Mouse (Mus musculus): ENCODE measurements around the gene Metap1. TPM values are rescaled to one million over a fixed set of nuclear protein-coding genes. Genes with fewer than 3 reads are reported as not detected.

The Metap1 gene
- 65.1 and 68.0 TPM in 2 replicates for total RNA-seq (2014; fragmentation: Nextera tagmentation)
- total RNA-seq (2017): 79.2 and 80.2 TPM in 2 replicates

- ATAC-seq (replicated peaks; ENCODE audit: low FRiP score, low TSS enrichment, poor library complexity, severe bottlenecking): peak; percentile 96
Measured at GRCm38 (mm10) chr3:138489327-138490033, at the start of gene Metap1. Metap1 (minus strand) TSS chr3:138489515.

- no peak for ATAC-seq (replicated peaks; ENCODE audit: low FRiP score, low TSS enrichment, poor library complexity, severe bottlenecking)
Measured at GRCm38 (mm10) chr3:138536031-138536430, 46.7 kb upstream of the Metap1 start.

- ATAC-seq (replicated peaks; ENCODE audit: low FRiP score, low TSS enrichment, poor library complexity, severe bottlenecking): peak; percentile 36
Measured at GRCm38 (mm10) chr3:138532764-138533163, 43.4 kb upstream of the Metap1 start.

- no peak for ATAC-seq (replicated peaks; ENCODE audit: low FRiP score, low TSS enrichment, poor library complexity, severe bottlenecking)
Measured at GRCm38 (mm10) chr3:138531479-138532181, 42.3 kb upstream of the Metap1 start.

- 0 out of 2 replicates have a peak, but pooled peaks have one; percentile 26 for ATAC-seq (replicated peaks; ENCODE audit: low FRiP score, low TSS enrichment, poor library complexity, severe bottlenecking)
Measured at GRCm38 (mm10) chr3:138530578-138531478, 41.5 kb upstream of the Metap1 start.

GRCm38 (mm10) chr3:138528265-138528664 lies 39.0 kb upstream of the Metap1 start:
- ATAC-seq (replicated peaks; ENCODE audit: low FRiP score, low TSS enrichment, poor library complexity, severe bottlenecking): no peak

GRCm38 (mm10) chr3:138527667-138528231 lies 38.4 kb upstream of the Metap1 start:
- peak; percentile 23 for ATAC-seq (replicated peaks; ENCODE audit: low FRiP score, low TSS enrichment, poor library complexity, severe bottlenecking)

- peak; percentile 81 for ATAC-seq (replicated peaks; ENCODE audit: low FRiP score, low TSS enrichment, poor library complexity, severe bottlenecking)
Measured at GRCm38 (mm10) chr3:138526916-138527666, 37.8 kb upstream of the Metap1 start.

- ATAC-seq (replicated peaks; ENCODE audit: low FRiP score, low TSS enrichment, poor library complexity, severe bottlenecking): peak; percentile 34
Measured at GRCm38 (mm10) chr3:138526073-138526915, 37.0 kb upstream of the Metap1 start, which contains the start of gene Eif4e. Eif4e (plus strand) TSS chr3:138526179.

GRCm38 (mm10) chr3:138525494-138525893 lies 36.2 kb upstream of the Metap1 start:
- ATAC-seq (replicated peaks; ENCODE audit: low FRiP score, low TSS enrichment, poor library complexity, severe bottlenecking): no peak

GRCm38 (mm10) chr3:138523956-138524355 lies 34.6 kb upstream of the Metap1 start:
- ATAC-seq (replicated peaks; ENCODE audit: low FRiP score, low TSS enrichment, poor library complexity, severe bottlenecking): no peak

GRCm38 (mm10) chr3:138519218-138519617 lies 29.9 kb upstream of the Metap1 start:
- no peak for ATAC-seq (replicated peaks; ENCODE audit: low FRiP score, low TSS enrichment, poor library complexity, severe bottlenecking)

- peak; percentile 92 for ATAC-seq (replicated peaks; ENCODE audit: low FRiP score, low TSS enrichment, poor library complexity, severe bottlenecking)
Measured at GRCm38 (mm10) chr3:138517881-138518280, 28.6 kb upstream of the Metap1 start.

GRCm38 (mm10) chr3:138515656-138516370 lies 26.5 kb upstream of the Metap1 start:
- ATAC-seq (replicated peaks; ENCODE audit: low FRiP score, low TSS enrichment, poor library complexity, severe bottlenecking): no peak

GRCm38 (mm10) chr3:138514749-138515148 lies 25.4 kb upstream of the Metap1 start:
- ATAC-seq (replicated peaks; ENCODE audit: low FRiP score, low TSS enrichment, poor library complexity, severe bottlenecking): no peak

GRCm38 (mm10) chr3:138513243-138513642 lies 23.9 kb upstream of the Metap1 start:
- no peak for ATAC-seq (replicated peaks; ENCODE audit: low FRiP score, low TSS enrichment, poor library complexity, severe bottlenecking)

GRCm38 (mm10) chr3:138510471-138510870 lies 21.2 kb upstream of the Metap1 start:
- ATAC-seq (replicated peaks; ENCODE audit: low FRiP score, low TSS enrichment, poor library complexity, severe bottlenecking): no peak
